Mouse (Mus musculus) olfactory bulb, adult 2 months (tissue): Measurements from ENCODE around the gene Vwa7.

Experiments used
- CTCF ChIP-seq: fragments of 200-500 bp; IDR thresholded peaks from 2 replicates; pipeline ENCODE4 v1.5.1; 2012; ENCODE audit warnings: low read depth, mild to moderate bottlenecking, low read length, moderate library complexity; ENCODE audit not compliant: insufficient read depth
- POLR2A ChIP-seq: fragments of 200-500 bp; IDR thresholded peaks from 2 replicates; pipeline ENCODE4 v1.6.1; 2012; ENCODE audit warnings: mild to moderate bottlenecking, low read depth, low read length, moderate library complexity; ENCODE audit not compliant: insufficient read depth

DNA sequence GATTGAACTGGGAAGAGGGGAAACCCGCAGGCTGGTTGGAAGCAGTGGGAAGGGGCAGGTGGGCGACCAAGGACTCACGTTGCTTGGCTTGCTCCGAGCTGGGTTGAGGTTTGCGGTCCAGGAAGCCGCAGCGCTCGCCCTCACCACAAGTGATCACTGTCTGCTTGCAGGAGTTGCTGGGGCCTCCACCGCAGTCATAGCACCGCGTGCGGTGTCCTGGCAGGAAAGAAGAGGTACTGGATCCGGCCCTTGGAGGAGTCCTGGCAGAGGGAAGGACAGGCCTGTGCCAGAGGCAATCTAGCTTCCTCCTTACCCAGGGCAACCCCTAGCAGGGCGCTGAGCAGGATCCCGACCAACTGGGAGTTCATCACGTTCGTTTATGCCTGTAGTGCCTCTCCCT lies 57.7 kb downstream of the Vwa7 start:
- TF ChIP-seq POLR2A (no peak), CTCF (no peak)
